Mouse (Mus musculus): ENCODE measurements around the gene Uhrf1bp1l.

DNA sequence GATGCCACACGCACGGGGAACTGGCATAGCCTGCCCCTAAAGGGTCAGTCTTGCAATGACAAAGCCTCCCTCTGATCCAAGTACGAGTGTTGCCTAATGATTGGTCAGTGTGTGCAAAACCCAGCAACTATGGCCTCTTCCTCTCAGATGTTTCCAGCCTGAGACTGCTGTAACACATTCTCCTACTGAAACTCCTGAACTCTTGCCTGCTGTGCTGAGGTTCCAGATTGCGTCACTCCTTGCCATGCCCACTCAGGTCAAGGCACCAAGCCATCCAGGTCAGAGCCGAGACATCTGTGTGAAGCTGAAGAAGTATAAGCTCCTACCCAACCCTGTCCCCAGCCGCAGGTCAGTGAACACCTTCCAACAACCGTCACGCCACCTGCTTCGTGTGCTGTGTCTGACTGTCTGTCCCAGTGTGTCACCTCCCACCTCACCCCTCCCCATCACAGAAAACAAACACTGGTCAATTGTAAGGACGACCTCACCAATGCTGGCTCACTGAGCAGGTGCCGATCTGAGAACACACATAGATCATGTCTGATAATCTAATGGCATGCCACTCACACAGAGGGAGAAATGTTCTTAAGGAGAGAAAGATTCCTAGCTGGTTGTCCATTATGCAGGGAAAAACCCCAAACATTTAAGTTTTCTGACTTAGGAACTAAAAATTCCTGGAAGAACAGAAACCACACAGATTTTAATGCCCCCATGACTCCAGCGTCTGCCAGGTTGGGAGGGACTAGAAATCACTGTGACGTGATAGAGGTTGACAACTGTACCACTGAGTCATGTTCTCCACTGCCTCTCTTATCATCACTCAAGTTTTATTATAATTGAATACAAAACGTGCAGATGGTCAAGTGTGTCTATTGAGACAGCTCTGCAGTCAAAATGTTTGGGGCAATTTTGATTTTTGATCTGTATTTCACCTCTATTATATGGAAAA is 22.3 kb upstream of the Uhrf1bp1l start:
- TF ChIP-seq CTCF (IDR thresholded peaks at IDR 0.05; ENCODE audit: insufficient read depth, low read length) (no peak), POLR2A (IDR thresholded peaks at IDR 0.05; ENCODE audit: borderline replicate concordance, extremely low read depth, low read depth, low read length) (no peak)

Data from lung, adult 2 months (tissue).